Mouse (Mus musculus) embryonic fibroblast, embryonic 13.5 days (primary cell): ENCODE data around the gene Olfr190. TPM values are rescaled to one million over a fixed set of nuclear protein-coding genes. Genes with fewer than 3 reads are reported as not detected.
"Not testable (repeated sequence)": the region's sequence is repeated elsewhere in the genome, so short reads cannot be mapped to it uniquely, and the experiment has no call there.

Source experiments
- H3K27ac ChIP-seq: 2 replicates; pipeline ENCODE4 v1.5.1; 2012; ENCODE audit warnings: low read length, control low read depth, inconsistent platforms; ENCODE audit not compliant: insufficient read depth
- H3K4me1 ChIP-seq: 2 replicates; pipeline ENCODE4 v1.6.1; 2011; ENCODE audit warnings: low read length; ENCODE audit not compliant: control insufficient read depth, insufficient read depth
- H3K4me3 ChIP-seq: 2 replicates; pipeline ENCODE4 v1.5.1; 2011; ENCODE audit warnings: mild to moderate bottlenecking, control low read depth, low read length; ENCODE audit not compliant: insufficient read depth
- CTCF ChIP-seq: IDR thresholded peaks from 2 replicates; pipeline ENCODE4 v1.5.1; 2011; ENCODE audit warnings: mild to moderate bottlenecking, control low read depth, low read length, moderate library complexity, borderline replicate concordance; ENCODE audit not compliant: insufficient read depth
- POLR2A ChIP-seq: IDR thresholded peaks from 2 replicates; pipeline ENCODE4 v1.6.1; 2011; ENCODE audit warnings: low read depth, mild to moderate bottlenecking, control low read depth, low read length, moderate library complexity
- polyA plus RNA-seq: library from polyadenylated mRNA; stranded (reverse); fragments of >200 nt; gene quantifications from 2 replicates; pipeline ENCODE4 v1.2.4, GENCODE M21; 2011; ENCODE audit warnings: low read depth; ENCODE audit not compliant: missing spikeins, insufficient read length

The Olfr190 gene
- not detected in 2 replicates for polyA plus RNA-seq

DNA sequence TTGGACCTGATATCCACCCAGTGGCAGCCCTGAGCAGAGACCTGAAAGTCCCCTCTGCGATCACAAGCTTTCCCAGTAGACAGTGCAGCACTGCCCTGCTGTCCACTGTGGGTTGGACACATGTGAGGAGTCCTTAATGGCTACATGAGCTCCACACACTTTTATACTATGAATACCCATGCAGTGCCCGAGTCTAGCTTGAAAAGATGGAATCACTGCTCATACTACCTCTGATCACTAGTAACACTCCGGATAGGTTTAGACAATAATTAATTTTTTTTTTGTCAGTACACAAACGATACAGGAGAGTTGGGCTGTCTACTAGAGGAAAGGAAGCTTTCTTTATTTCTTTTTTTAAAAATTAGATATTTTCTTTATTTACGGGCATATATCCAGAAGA, at the start of gene Olfr190:
Olfr190 (minus strand) TSS at position 101 of the 400 bp plus-strand sequence.
- no peak within 1 kb of the TSS for H3K4me3 ChIP-seq
- H3K4me1 ChIP-seq, result no peaks in the 10 kb centered on the region
- H3K27ac ChIP-seq, result no peak within 1 kb of the TSS
- TF ChIP-seq POLR2A (no peak), CTCF (no peak)

DNA sequence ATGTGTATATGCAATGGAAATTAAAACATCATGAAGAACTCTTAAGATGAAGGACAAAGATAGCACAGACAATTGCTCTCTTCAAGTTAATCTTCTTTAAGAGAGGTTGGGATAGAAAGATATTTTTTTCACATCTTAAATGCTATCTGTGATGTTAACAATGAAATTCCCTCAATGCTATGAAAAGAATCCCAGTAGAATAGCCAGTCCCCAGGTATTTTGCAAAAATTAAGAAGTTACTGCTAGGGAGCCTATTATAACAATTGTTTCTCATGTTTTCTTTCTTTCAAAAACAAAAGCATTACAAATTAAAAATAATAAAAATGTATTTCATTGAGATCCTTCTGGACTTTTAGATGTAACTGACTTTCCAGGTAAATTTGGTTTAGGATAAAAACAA, 43.2 kb upstream of the Olfr190 start, which contains the start of gene Olfr194:
Olfr194 (minus strand) TSS at position 101 of the 400 bp plus-strand sequence.
- Histone ChIP-seq H3K4me3 (no peak within 1 kb of the TSS), H3K27ac (no peak within 1 kb of the TSS), H3K4me1 (no peaks in the 10 kb centered on the region)
- TF ChIP-seq POLR2A, result no peak

DNA sequence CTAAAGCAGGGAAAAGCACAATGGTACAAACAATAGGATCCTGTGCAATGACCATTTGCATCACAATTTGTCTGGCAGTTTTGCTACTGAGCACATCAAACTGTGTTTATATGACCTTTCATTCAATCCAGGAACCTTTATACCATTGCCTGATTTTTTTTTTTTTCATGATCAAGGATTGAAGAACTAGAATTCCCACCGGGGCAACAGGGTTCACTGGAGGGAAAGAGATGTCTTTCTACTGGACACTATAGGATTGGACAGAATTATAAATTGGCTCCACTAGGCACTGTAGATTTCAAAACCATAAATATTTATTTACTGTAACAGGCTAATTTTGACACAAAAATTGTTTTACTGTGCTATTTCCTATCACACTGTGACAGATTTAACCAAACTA, 34.0 kb upstream of the Olfr190 start, which contains the start of gene Olfr193:
Olfr193 (minus strand) TSS at position 101 of the 400 bp plus-strand sequence.
- TF ChIP-seq CTCF (no peak), POLR2A (no peak)

DNA sequence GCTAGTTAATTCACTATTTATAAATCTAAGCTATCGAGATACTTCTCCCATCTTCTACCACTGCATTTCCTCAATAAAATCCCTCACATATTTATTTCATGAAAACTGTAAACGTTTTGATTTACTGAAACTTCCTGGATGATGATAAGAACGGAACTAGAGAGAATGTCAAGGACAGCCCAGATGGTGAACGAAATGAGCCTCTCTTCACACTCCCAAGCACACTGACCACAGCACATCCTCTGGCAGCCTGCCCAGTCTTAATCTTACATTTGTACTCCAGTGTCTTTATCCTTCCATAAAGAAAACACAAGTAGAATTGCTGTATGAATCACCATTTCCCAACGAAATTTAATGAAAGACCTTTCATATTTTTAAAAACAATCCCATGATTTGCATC, 30.7 kb upstream of the Olfr190 start:
- not testable (repeated sequence) for H3K4me3 ChIP-seq, H3K4me1 ChIP-seq, H3K27ac ChIP-seq

More for the DNA sequence above, 34.0 kb upstream of the Olfr190 start, which contains the start of gene Olfr193:
- Histone ChIP-seq H3K4me1 (no peaks in the 10 kb centered on the region), H3K4me3 (no peak within 1 kb of the TSS), H3K27ac (no peak within 1 kb of the TSS)

DNA sequence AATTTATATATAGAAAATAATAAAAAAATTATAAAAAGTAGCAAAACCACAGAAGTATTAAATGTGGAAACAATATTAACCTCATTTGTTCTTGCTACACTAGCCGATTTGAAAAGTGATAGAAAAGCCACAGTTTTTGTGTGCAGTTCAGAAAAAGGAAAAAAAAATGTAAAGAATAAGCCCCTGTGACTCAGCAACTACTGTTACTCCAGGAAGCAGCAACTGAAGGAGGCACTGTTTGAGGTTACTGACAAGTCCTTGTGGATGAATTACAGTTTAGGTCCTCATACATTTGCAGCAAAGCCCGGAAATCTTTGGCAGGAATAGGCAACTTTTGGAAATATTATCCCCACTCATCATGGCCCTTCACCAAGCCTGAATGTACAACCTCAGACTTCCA, 27.5 kb upstream of the Olfr190 start:
- no peaks in the 10 kb centered on the region for H3K4me1 ChIP-seq
- no peak overlapping the region for H3K4me3 ChIP-seq
- TF ChIP-seq CTCF (no peak), POLR2A (no peak)
- H3K27ac ChIP-seq, result no peak overlapping the region

DNA sequence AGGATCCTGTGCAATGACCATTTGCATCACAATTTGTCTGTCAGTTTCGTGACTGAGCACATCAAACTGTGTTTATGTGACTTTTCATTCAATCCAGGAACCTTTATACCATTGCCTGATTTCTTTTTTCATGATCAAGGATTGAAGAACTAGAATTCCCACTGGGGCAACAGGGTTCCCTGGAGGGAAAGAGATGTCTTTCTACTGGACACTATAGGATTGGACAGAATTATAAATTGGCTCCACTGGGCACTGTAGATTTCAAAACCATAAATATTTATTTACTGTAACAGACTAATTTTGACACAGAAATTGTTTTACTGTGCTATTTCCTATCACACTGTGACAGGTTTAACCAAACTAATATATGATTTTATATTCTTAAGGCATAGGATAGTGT, 11.9 kb upstream of the Olfr190 start, which contains the start of gene Olfr191:
Olfr191 (minus strand) TSS at position 101 of the 400 bp plus-strand sequence.
- not testable (repeated sequence) for H3K4me3 ChIP-seq, H3K4me1 ChIP-seq, H3K27ac ChIP-seq

DNA sequence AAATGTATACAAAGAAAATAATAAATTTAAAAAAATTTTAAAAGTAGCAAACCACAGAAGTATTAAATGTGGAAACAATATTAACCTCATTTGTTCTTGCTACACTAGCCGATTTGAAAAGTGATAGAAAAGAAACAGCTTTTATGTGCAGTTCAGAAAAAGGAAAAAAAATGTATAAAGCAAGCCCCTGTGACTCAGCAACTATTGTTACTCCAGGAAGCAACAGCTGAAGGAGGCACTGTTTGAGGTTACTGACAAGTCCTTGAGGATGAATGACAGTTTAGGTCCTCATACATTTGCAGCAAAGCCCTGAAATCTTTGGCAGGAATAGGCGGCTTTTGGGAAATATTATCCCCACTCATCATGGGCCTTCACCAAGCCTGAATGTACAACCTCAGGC, 3.3 kb upstream of the Olfr190 start:
- H3K4me1 ChIP-seq, H3K4me3 ChIP-seq, H3K27ac ChIP-seq: not testable (repeated sequence)

DNA sequence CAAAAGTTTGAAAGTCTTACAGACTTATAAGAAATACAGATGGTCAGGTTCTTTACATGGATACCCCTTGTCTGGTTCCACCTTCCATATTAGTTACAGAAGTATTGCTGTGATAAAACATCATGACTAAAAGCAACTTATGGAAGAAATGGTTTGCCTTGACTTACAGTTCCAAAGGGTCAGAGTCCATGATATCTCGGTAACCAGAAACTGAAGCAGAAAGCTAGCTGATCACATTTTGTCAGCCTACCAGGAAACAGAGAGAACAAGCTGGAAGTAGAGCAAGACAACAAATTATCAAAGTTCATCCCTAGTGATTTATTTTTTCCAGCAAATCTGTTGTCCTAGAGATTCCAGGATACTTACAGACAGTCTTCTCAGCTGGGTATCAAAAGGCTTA, 4.3 kb downstream of the Olfr190 start:
- Histone ChIP-seq H3K4me1 (no peaks in the 10 kb centered on the region), H3K4me3 (no peak overlapping the region), H3K27ac (no peak overlapping the region)
- no peak for TF ChIP-seq CTCF
- no peak for TF ChIP-seq POLR2A

DNA sequence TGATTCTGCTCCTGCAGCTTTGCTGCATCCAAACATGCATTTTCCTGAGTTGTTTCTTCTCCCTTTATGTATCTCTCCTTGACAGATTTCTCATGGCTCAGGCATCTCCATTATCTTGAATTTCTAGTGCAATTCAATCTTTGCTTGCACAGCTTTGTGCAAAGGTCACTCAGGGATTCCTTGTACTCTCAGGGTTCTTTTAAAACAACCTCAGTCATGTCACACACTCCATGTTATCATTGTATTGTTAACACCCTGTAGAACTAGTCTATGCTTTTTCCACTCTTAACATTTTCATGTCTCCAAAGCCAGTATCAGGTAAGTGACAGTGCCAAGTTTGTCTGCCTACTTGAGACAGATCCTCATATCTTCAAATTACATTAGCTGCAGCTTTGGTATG, 6.0 kb downstream of the Olfr190 start:
- no peaks in the 10 kb centered on the region for H3K4me1 ChIP-seq
- TF ChIP-seq POLR2A (no peak), CTCF (no peak)
- H3K4me3 ChIP-seq, result no peak overlapping the region
- no peak overlapping the region for H3K27ac ChIP-seq

DNA sequence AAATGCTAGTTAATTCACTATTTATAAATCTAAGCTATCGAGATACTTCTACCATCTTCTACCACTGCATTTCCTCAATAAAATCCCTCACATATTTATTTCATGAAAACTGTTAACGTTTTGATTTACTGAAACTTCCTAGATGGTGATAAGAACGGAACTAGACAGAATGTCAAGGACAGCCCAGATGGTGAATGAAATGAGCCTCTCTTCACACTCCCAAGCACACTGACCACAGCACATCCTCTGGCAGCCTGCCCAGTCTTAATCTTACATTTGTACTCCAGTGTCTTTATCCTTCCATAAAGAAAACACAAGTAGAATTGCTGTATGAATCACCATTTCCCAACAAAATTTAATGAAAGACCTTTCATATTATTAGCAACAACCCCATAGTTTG, 15.4 kb downstream of the Olfr190 start:
- not testable (repeated sequence) for H3K4me1 ChIP-seq, H3K4me3 ChIP-seq, H3K27ac ChIP-seq

DNA sequence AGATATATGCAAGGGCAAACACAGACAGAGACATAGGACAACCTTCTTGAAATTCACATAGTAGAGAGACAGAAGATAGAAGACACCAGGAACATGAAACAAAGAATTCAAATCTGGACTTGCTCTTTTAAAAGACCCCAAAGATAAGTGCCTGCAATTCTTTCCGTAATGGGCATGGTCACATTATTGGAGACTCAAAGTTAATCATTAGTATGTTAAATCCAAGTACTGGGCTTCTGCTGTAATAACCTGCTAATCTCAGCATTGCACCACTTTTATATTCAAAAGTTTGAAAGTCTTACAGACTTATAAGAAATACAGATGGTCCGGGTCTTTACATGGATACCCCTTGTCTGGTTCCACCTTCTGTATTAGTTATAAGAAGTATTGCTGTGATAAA, 28.5 kb downstream of the Olfr190 start:
- H3K4me1 ChIP-seq, H3K27ac ChIP-seq, H3K4me3 ChIP-seq: not testable (repeated sequence)
